Mouse (Mus musculus) liver, embryonic 14.5 days (tissue): ENCODE measurements around the gene Uvrag. TPM values are rescaled to one million over a fixed set of nuclear protein-coding genes. Genes with fewer than 3 reads are reported as not detected.

Experiments used
- ATAC-seq: fragments of 200-750 bp; cut with Nextera tagmentation; 2 replicates; pipeline ENCODE4 v1.8.0; 2017; ENCODE audit warnings: moderate number of reproducible peaks, mild to moderate bottlenecking, moderate library complexity; ENCODE audit not compliant: insufficient read depth
- DNase-seq, 3 experiments: peaks; one replicate each; pipeline ENCODE4 v3.0.0-alpha.2; 2012 to 2013; ENCODE audit warnings: low read depth in 3 of 3, low spot score in 3 of 3
- H3K27ac ChIP-seq: fragments of 300-500 bp; sonication (generic); 2 replicates; pipeline ENCODE4 v1.5.1; 2014; ENCODE audit warnings: moderate library complexity, mild to moderate bottlenecking, control low read depth, inconsistent platforms
- H3K27me3 ChIP-seq: fragments of 300-500 bp; sonication (generic); 2 replicates; pipeline ENCODE4 v1.6.1; 2014; ENCODE audit warnings: mild to moderate bottlenecking, low read length, moderate library complexity; ENCODE audit not compliant: control insufficient read depth, insufficient read depth
- H3K36me3 ChIP-seq: fragments of 300-500 bp; sonication (generic); replicated peaks from 2 replicates; pipeline ENCODE4 v1.6.1; 2014; ENCODE audit warnings: low read depth; ENCODE audit not compliant: control insufficient read depth, insufficient read depth
- H3K4me1 ChIP-seq, 2 experiments: fragments of 200-500 bp in 1 of 2; fragments of 300-500 bp in 1 of 2; sonication (generic) in 1 of 2; replicated peaks; 2 replicates each; pipeline ENCODE4 v1.6.1; 2012 to 2014; ENCODE audit warnings: antibody characterized with exemption in 1 of 2, inconsistent platforms in 1 of 2, low read length in 1 of 2; ENCODE audit not compliant: control insufficient read depth in 2 of 2, insufficient read depth in 2 of 2
- H3K4me2 ChIP-seq: fragments of 300-500 bp; sonication (generic); 2 replicates; pipeline ENCODE4 v1.6.1; 2014; ENCODE audit warnings: low read depth, mild to moderate bottlenecking, control low read depth, moderate library complexity
- H3K4me3 ChIP-seq, 2 experiments: fragments of 200-500 bp in 1 of 2; fragments of 300-500 bp in 1 of 2; sonication (generic) in 1 of 2; 2 replicates each; pipeline ENCODE4 v1.5.1; 2012 to 2014; ENCODE audit warnings: low read depth in 2 of 2, low read length in 2 of 2, mild to moderate bottlenecking in 2 of 2, control low read depth in 1 of 2, inconsistent platforms in 1 of 2, moderate library complexity in 1 of 2; ENCODE audit not compliant: insufficient read depth in 1 of 2
- H3K9ac ChIP-seq: fragments of 300-500 bp; sonication (generic); replicated peaks from 2 replicates; pipeline ENCODE4 v1.6.1; 2014; ENCODE audit warnings: mild to moderate bottlenecking, control low read depth, moderate library complexity
- H3K9me3 ChIP-seq: fragments of 300-500 bp; sonication (generic); 2 replicates; pipeline ENCODE4 v1.6.1; 2016; ENCODE audit warnings: low read length, mixed read lengths; ENCODE audit not compliant: control insufficient read depth
- CTCF ChIP-seq: IDR thresholded peaks from 2 replicates; pipeline ENCODE4 v1.5.1; 2016; ENCODE audit warnings: antibody characterized with exemption, low read depth, control low read depth
- EP300 ChIP-seq: IDR thresholded peaks from 2 replicates; pipeline ENCODE4 v1.6.1; 2016; ENCODE audit warnings: antibody characterized with exemption, low read depth
- WGBS: fragments of 180-500 bp; shearing (Covaris S2); extraction: QIAGEN DNeasy Blood & Tissue Kit; methylation state at CpG from one replicate; pipeline ENCODE4 v1.1.7; 2014; ENCODE audit not compliant: insufficient replicate concordance; 5-methylcytosine and 5-hydroxymethylcytosine counted together
- polyA plus RNA-seq, 2 experiments: library from polyadenylated mRNA; depleted of rRNA in 1 of 2; stranded (reverse) in 1 of 2; unstranded in 1 of 2; fragments of >200 nt; fragmentation: Nextera tagmentation in 1 of 2; extraction: Ambion mirVana in 1 of 2; gene quantifications; 2 replicates each; pipeline versions ENCODE4 v1.2.1 to v1.2.3; 2012 to 2014

The Uvrag gene
- polyA plus RNA-seq, 2 experiments: 3.9 to 5.7 TPM

- Histone ChIP-seq H3K4me1 (0 out of 4 replicates have a peak, but pooled peaks cover 0 to 5% of the 10 kb centered on the region in 2 experiments), H3K27ac (no peak overlapping the region), H3K36me3 (no peaks in the 10 kb centered on the region), H3K9ac (no peak overlapping the region), H3K27me3 (no peaks in the 10 kb centered on the region), H3K4me3 (no peak overlapping the region), H3K4me2 (no peak overlapping the region), H3K9me3 (no peaks in the 10 kb centered on the region)
- ATAC-seq (no peak), DNase-seq (no peak)
- WGBS: 45% methylated on average over 6 of the region's 6 CpGs
- no peak for TF ChIP-seq CTCF
- no peak for TF ChIP-seq EP300
These were observed 266.5 kb downstream of the Uvrag start for GRCm38 (mm10) chr7:98874411-98874951.

DNA sequence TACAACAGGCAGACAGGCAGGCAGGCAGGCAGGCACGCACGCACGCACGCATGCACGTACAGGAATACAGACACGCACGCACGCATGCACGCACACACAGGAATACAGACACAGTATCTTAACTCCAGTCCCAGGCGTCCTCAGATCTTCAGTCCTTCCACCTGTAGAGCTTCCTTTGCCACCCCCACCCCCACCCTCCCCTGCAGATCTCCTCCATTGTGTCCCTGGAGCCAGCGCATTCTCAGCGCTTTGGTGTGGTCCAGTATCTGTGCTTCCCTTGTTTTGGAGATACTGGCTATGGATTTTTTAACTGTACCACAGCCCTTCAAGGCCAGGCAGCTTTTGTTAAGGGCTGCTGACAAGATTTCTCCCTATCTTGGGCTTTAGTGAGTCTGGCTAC is 267.6 kb downstream of the Uvrag start:
- H3K4me3 ChIP-seq: no peak overlapping the region
- H3K9ac ChIP-seq: no peak overlapping the region
- 0 out of 4 replicates have a peak, but pooled peaks cover 0 to 5% of the 10 kb centered on the region in 2 experiments for H3K4me1 ChIP-seq
- H3K4me2 ChIP-seq: no peak overlapping the region
- H3K36me3 ChIP-seq: no peaks in the 10 kb centered on the region
- H3K27ac ChIP-seq: no peak overlapping the region
- DNase-seq (no peak), ATAC-seq (no peak)
- no peaks in the 10 kb centered on the region for H3K9me3 ChIP-seq
- H3K27me3 ChIP-seq: no peaks in the 10 kb centered on the region
- WGBS: 78% methylated on average over 12 of the region's 12 CpGs
- TF ChIP-seq EP300 (no peak), CTCF (no peak)

- WGBS: 48% methylated on average over 12 of the region's 12 CpGs
These were observed 269.1 kb downstream of the Uvrag start for GRCm38 (mm10) chr7:98871882-98872281.

DNA sequence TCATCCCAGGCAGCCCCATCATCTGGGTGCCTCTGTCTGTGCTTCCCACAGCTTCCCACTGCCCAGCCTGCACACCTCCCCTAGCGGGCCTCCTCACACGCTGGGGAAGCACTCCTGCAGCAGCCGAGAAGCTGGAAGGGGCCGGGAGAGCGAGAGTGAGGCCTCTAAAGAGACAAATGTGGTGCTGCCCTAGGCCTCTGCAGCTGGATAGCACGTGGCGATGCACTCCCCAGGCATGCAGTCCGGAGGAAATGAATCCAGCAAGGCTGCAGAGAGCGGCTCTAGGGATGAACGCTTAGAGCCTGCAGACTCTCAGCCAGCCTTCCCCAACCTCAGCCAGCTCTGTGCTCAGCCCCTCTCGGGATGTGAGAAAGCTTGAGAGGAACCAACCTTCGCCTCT is 270.1 kb downstream of the Uvrag start:
- Histone ChIP-seq H3K36me3 (no peaks in the 10 kb centered on the region), H3K27me3 (no peaks in the 10 kb centered on the region), H3K9me3 (no peaks in the 10 kb centered on the region), H3K4me2 (no peak overlapping the region), H3K9ac (no peak overlapping the region), H3K4me1 (0 out of 4 replicates have a peak, but pooled peaks cover 0 to 5% of the 10 kb centered on the region in 2 experiments), H3K4me3 (no peak overlapping the region), H3K27ac (no peak overlapping the region)
- 31% methylated on average over 12 of the region's 12 CpGs for WGBS
- TF ChIP-seq CTCF: no peak
- ATAC-seq (no peak), DNase-seq (no peak)

More at GRCm38 (mm10) chr7:98871882-98872281, 269.1 kb downstream of the Uvrag start:
- no peak overlapping the region for H3K4me3 ChIP-seq
- TF ChIP-seq EP300 (no peak), CTCF (no peak)
- no peaks in the 10 kb centered on the region for H3K36me3 ChIP-seq
- H3K27ac ChIP-seq: no peak overlapping the region
- 0 out of 4 replicates have a peak, but pooled peaks cover 0 to 5% of the 10 kb centered on the region in 2 experiments for H3K4me1 ChIP-seq
- ATAC-seq (no peak), DNase-seq (no peak)
- H3K9me3 ChIP-seq: no peaks in the 10 kb centered on the region
- H3K9ac ChIP-seq: no peak overlapping the region
- H3K27me3 ChIP-seq: no peaks in the 10 kb centered on the region
- H3K4me2 ChIP-seq: no peak overlapping the region

DNA sequence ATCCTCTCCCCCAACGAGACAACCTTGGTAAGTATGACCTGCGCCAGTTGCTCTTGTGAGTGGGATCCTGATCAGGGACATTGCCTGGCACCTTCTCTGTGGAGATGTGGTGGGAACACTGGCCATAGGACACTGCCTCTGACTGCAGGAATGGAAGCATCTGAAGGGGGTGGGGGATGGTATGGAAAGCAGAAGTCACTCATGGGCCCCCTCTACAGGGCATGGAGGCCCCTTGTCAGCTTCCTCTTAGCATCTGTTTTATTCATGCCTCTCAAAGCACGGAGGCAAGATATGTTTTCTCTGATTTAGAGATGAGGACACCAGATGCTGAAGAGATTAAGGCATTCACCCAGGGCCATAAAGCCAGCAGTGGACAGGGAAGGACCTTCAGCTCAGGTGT is 271.9 kb downstream of the Uvrag start:
- no peak for ATAC-seq
- WGBS: 24% methylated on average over 3 of the region's 3 CpGs
- no peak for TF ChIP-seq EP300
- TF ChIP-seq CTCF: no peak
- H3K9me3 ChIP-seq: no peaks in the 10 kb centered on the region
- no peak overlapping the region for H3K9ac ChIP-seq
- no peak overlapping the region for H3K4me2 ChIP-seq
- H3K36me3 ChIP-seq: no peaks in the 10 kb centered on the region
- no peaks in the 10 kb centered on the region for H3K27me3 ChIP-seq
- no peak overlapping the region for H3K27ac ChIP-seq
- no peaks in the 10 kb centered on the region for H3K4me1 ChIP-seq
- no peak overlapping the region for H3K4me3 ChIP-seq
- no peak for DNase-seq
